Comparison of ENCODE assay signal across 20 mouse cellular contexts in genomic region chr4:120987319-120987718, GRCm38 (mm10). TPM values are rescaled to one million over a fixed set of nuclear protein-coding genes. Genes with fewer than 3 reads are reported as not detected.
DNase-seq lines count a peak whose midpoint lies in the region; ATAC-seq lines count a peak whose summit lies in the region.
"Had no signal": no experiment of that assay in that cellular context is flagged by ENCODE, and none has a peak within 500 bp of the region (broad histone marks: within the 10 kb centered on the region; RNA-seq: fewer than 3 reads in every experiment).

No protein-coding gene starts in this region.

- no peaks in the 10 kb centered on the region for H3K27me3 ChIP-seq in liver, embryonic 13.5 days
- no peaks in the 10 kb centered on the region for H3K27me3 ChIP-seq in liver, embryonic 11.5 days (replicated peaks; ENCODE audit: control insufficient read depth, insufficient read depth, low read length)
- H3K27me3 ChIP-seq in splenic B cell, adult 2 months (ENCODE audit: control insufficient read depth, insufficient read depth, low read length, poor library complexity, severe bottlenecking), result no peaks in the 10 kb centered on the region
- H3K27me3 ChIP-seq: embryonic facial prominence, embryonic 12.5 days; forebrain, embryonic 12.5 days; heart, embryonic 15.5 days; hindbrain, embryonic 13.5 days had no signal

- no peak overlapping the region for H3K4me2 ChIP-seq in liver, embryonic 13.5 days
- H3K4me2 ChIP-seq in liver, embryonic 11.5 days, result no peak overlapping the region
- H3K4me2 ChIP-seq: embryonic facial prominence, embryonic 12.5 days; forebrain, embryonic 12.5 days; heart, embryonic 11.5 days; heart, embryonic 15.5 days; hindbrain, embryonic 13.5 days had no signal

- intact Hi-C loops in left cerebral cortex, postnatal 14 days (cut with DNase I), result no loop called here

- H3K36me3 ChIP-seq in liver, embryonic 13.5 days, result peaks cover 43% of the 10 kb centered on the region
- H3K36me3 ChIP-seq in liver, embryonic 11.5 days (ENCODE audit: control insufficient read depth, insufficient read depth, low read length), result peaks cover 14% of the 10 kb centered on the region
- peaks cover 9% of the 10 kb centered on the region; the same call in 1 of the 2 replicates for H3K36me3 ChIP-seq in splenic B cell, adult 2 months (ENCODE audit: control insufficient read depth, insufficient read depth, low read length, poor library complexity, severe bottlenecking)

- DNase-seq in liver, embryonic 13.5 days, result no peak
- no peak for DNase-seq in liver, embryonic 11.5 days (ENCODE audit: low spot score)
- DNase-seq in induced T-regulatory cell, adult 2 months (ENCODE audit: low read depth), result peak; percentile 34
- peak; percentile 48 for DNase-seq in splenic B cell, adult 2 months (ENCODE audit: low read depth, low spot score)
- no peak for DNase-seq in left cerebral cortex, postnatal 14 days (ENCODE audit: low spot score in 2 of 2)
- DNase-seq in embryo, embryonic 11 days, result no peak
- DNase-seq: adrenal gland, adult 2 months; adrenal gland, postnatal 25 days; cerebellum, adult 18-20 months; cerebellum, postnatal 10 days; gastrocnemius, postnatal 10 days; heart, adult 2 months; heart, postnatal 14 days had no signal

- ATAC-seq in liver, embryonic 13.5 days (ENCODE audit: low read depth), result 0 out of 2 replicates have a peak, but pooled peaks have one; percentile 13
- no peak for ATAC-seq in liver, embryonic 11.5 days (replicated peaks; ENCODE audit: low FRiP score)
- ATAC-seq: forebrain, embryonic 16.5 days had no signal

- no peak overlapping the region for H3K9ac ChIP-seq in liver, embryonic 13.5 days
- no peak overlapping the region for H3K9ac ChIP-seq in liver, embryonic 11.5 days (ENCODE audit: low read depth, low read length)
- H3K9ac ChIP-seq: embryonic facial prominence, embryonic 12.5 days; forebrain, embryonic 12.5 days; heart, embryonic 15.5 days; hindbrain, embryonic 13.5 days had no signal

- no peak overlapping the region for H3K4me3 ChIP-seq in liver, embryonic 13.5 days (replicated peaks)
- no peak overlapping the region for H3K4me3 ChIP-seq in liver, embryonic 11.5 days (ENCODE audit: low read depth, low read length)
- H3K4me3 ChIP-seq: embryonic facial prominence, embryonic 12.5 days; forebrain, embryonic 12.5 days; heart, adult 2 months; heart, embryonic 15.5 days; hindbrain, embryonic 13.5 days had no signal

- 62% methylated on average over 4 of the region's 4 CpGs for WGBS in liver, embryonic 13.5 days (ENCODE audit: insufficient replicate concordance)
- 70% methylated on average over 4 of the region's 4 CpGs for WGBS in liver, embryonic 11.5 days

- peaks cover 20% of the 10 kb centered on the region for H3K4me1 ChIP-seq in liver, embryonic 13.5 days (replicated peaks)
- H3K4me1 ChIP-seq in liver, embryonic 11.5 days (replicated peaks; ENCODE audit: control insufficient read depth, insufficient read depth, low read length), result 0 out of 2 replicates have a peak, but pooled peaks cover 2% of the 10 kb centered on the region
- H3K4me1 ChIP-seq: embryonic facial prominence, embryonic 12.5 days; heart, embryonic 15.5 days; hindbrain, embryonic 13.5 days had no signal

- H3K27ac ChIP-seq in liver, embryonic 13.5 days, result no peak overlapping the region
- H3K27ac ChIP-seq in liver, embryonic 11.5 days (ENCODE audit: low read depth, low read length), result no peak overlapping the region
- H3K27ac ChIP-seq: embryonic facial prominence, embryonic 12.5 days; forebrain, embryonic 12.5 days; heart, adult 2 months; heart, embryonic 15.5 days; hindbrain, embryonic 13.5 days had no signal

- peaks cover 4% of the 10 kb centered on the region for H3K9me3 ChIP-seq in liver, embryonic 13.5 days (replicated peaks)
- H3K9me3 ChIP-seq in liver, embryonic 11.5 days (ENCODE audit: control insufficient read depth, low read length), result no peaks in the 10 kb centered on the region
- H3K9me3 ChIP-seq: embryonic facial prominence, embryonic 12.5 days; heart, embryonic 15.5 days; hindbrain, embryonic 13.5 days had no signal

RNA-seq across cellular contexts. Expression of gene Smap2, which starts 29.7 kb away (rescaled TPM):
- 19.8 and 23.7 TPM in 2 replicates for polyA plus RNA-seq in liver, embryonic 13.5 days (2015; fragmentation: Nextera tagmentation; extraction: Ambion mirVana)
- 38.8 and 42.3 TPM in 2 replicates for polyA plus RNA-seq in liver, embryonic 11.5 days (2014; fragmentation: Nextera tagmentation; extraction: Ambion mirVana)
- total RNA-seq in left cerebral cortex, postnatal 14 days (2021), result 100 to 1,000 TPM; 160 to 163 TPM

RNA-seq across cellular contexts. Expression of gene Zfp69, which starts 35.8 kb away (rescaled TPM):
- 1.8 and 2.0 TPM in 2 replicates for polyA plus RNA-seq in liver, embryonic 13.5 days (2015; fragmentation: Nextera tagmentation; extraction: Ambion mirVana)
- polyA plus RNA-seq in liver, embryonic 11.5 days (2014; fragmentation: Nextera tagmentation; extraction: Ambion mirVana), result 4.2 and 5.6 TPM in 2 replicates
- total RNA-seq in left cerebral cortex, postnatal 14 days (2021), result 1 to 10 TPM; 1.8 TPM

RNA-seq across cellular contexts. Expression of gene Col9a2, which starts 51.9 kb away (rescaled TPM):
- polyA plus RNA-seq in liver, embryonic 13.5 days (2015; fragmentation: Nextera tagmentation; extraction: Ambion mirVana), result 1.8 and 2.3 TPM in 2 replicates
- polyA plus RNA-seq in liver, embryonic 11.5 days (2014; fragmentation: Nextera tagmentation; extraction: Ambion mirVana), result 1.9 and 2.9 TPM in 2 replicates
- total RNA-seq in left cerebral cortex, postnatal 14 days (2021), result 10 to 100 TPM; 10.2 to 12.7 TPM
- total RNA-seq: heart, adult 2 months; hematopoietic stem cell, adult 5-6 weeks had no signal

Comparison
In these comparisons a context has a peak if more than half of its experiments do, and no peak if none do; other contexts are left out.
1. DNase-seq: peak in induced T-regulatory cell, adult 2 months (single experiment) and splenic B cell, adult 2 months (single experiment); none in liver, embryonic 13.5 days (single experiment), liver, embryonic 11.5 days (single experiment), left cerebral cortex, postnatal 14 days (0 of 2) and embryo, embryonic 11 days (single experiment).